Mouse (Mus musculus) lung, postnatal 14 days (tissue): ENCODE measurements around the gene Ilvbl.
"Not testable (repeated sequence)": the region's sequence is repeated elsewhere in the genome, so short reads cannot be mapped to it uniquely, and the experiment has no call there.

Experiments used
- DNase-seq: peaks from one replicate; pipeline ENCODE4 v3.0.0; 2021

Ilvbl gene

DNA sequence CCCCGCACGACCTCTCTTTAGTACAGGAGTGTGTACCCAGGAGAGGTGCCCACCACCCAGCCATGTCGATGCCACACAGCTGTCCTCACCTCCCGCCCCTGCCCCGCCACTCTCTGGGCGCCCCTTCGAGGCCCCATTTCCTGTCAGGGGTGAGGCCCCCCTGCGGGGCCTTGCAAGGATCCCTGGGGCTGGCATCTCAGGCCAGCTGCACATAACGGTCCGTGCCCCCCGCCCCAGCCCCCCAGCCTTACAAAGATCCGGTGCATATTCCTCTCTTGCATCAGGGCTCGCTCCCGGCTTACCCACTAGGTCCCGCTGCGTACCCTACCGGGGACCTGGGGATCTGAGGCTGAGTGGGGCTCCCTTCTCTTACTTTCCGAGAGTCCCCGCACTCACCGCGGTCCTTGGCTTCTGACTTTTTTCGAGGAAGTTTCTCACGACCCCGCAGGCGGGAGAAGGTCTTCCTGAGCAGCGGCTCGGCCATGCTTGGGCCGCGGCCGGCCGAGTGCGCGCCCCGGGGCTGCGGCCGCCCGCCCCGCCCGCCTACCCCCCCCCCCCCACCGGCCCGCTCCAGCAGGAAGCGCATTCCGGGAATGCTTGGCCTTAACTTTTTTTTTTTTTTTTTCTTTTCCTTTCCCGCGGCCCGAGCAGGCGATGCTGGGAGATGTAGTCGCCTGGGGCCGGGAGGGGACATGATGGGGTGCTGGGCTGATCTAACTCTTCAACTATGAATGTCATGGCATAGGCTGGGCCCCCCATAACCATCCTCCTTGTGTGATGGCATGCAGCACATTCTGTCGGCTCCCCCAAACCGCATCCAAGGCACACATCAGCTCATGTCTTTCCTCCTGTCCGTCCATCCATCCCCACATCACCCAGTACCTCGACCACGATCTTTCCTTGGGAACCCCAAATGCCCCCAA is 17.5 kb downstream of the Ilvbl start, which contains the start of gene Syde1:
Syde1 (minus strand) TSS at position 559 of the 923 bp plus-strand sequence.
- peak; percentile 60 for DNase-seq

- DNase-seq: no peak
Observed at GRCm38 (mm10) chr10:78592856-78593379, 18.8 kb downstream of the Ilvbl start.

GRCm38 (mm10) chr10:78593736-78594135 is 19.6 kb downstream of the Ilvbl start:
- no peak for DNase-seq

- no peak for DNase-seq
Observed at GRCm38 (mm10) chr10:78594157-78594556, 20.0 kb downstream of the Ilvbl start.

GRCm38 (mm10) chr10:78594566-78594965 is 20.4 kb downstream of the Ilvbl start:
- no peak for DNase-seq

DNA sequence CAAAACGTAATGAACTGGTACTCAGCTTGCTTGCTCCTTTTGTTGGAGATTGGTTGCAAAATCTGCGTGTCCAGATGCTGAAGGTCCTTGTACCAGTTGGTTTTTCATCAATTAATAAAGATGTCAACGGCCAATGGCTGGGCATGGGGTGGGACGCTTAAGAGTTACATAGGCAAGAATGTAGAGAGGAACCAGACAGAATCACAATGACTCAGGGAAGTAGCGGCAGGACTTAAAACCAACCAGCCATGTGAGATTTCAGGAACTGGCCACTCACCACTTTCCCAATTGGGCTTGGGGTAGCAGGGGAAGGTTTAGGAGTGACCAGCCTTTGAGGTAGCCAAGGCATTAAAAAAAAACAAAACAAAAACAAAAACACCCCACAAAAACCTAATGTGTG is 25.7 kb downstream of the Ilvbl start:
- DNase-seq: no peak

DNA sequence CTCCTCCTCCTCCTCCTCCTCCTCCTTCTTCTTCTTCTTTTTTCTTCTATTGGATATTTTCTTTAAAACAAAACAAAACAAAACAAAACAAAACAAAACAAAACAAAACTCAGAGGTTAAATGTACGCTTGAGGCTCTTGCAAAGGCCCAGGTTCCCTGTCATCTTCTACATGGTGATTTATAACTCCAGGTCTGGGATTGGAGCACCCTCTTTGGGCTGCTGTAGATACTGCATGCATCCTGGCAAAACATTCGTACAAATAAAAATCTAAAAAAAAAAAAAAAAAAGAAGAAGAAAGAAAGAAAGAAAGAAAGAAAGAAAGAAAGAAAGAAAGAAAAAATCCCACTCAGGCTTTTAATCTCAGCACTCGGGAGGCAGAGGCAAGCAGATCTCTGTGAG is 30.9 kb downstream of the Ilvbl start:
- peak; percentile 63 for DNase-seq

- no peak for DNase-seq
Observed at GRCm38 (mm10) chr10:78607602-78608001, 33.5 kb downstream of the Ilvbl start.

GRCm38 (mm10) chr10:78617974-78618373 is 43.8 kb downstream of the Ilvbl start, which contains the start of gene Olfr1357:
Gene Olfr1357 (minus strand): TSS chr10:78618074.
- no peak for DNase-seq

GRCm38 (mm10) chr10:78623143-78623542 is 49.0 kb downstream of the Ilvbl start:
- DNase-seq: not testable (repeated sequence)

- no peak for DNase-seq
Observed at GRCm38 (mm10) chr10:78630194-78630593, 56.0 kb downstream of the Ilvbl start.

DNA sequence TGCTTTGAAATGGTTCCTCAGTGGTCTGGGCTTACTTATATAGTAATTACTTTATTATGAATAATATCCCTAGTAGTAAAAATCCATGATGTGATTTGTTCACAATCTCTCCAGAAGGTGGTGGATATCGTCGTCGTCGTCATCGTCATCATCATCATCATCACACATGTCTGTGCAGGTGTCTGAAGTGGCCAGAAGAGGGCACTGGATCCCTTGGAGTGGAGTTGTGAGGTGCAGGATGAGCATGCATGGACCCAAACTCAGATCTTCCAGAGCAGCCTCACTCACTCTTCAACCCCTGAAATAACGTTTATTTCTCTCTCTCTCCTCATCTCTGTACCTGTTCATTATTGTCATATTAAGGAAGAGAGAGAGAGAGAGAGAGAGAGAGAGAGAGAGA is 58.2 kb downstream of the Ilvbl start:
- DNase-seq: peak; percentile 18
